Mouse (Mus musculus) gastrocnemius, postnatal 36 days (tissue): ENCODE measurements at regions not wholly inside any gene's neighbourhood (a gene's known extent, or its start where the extent isn't known, plus 50 kb on each side); places are given as distances from the start of the nearest gene placed in this dataset.

ENCODE experiments used
- DNase-seq, 2 experiments: peaks; one replicate each; pipeline ENCODE4 v3.0.0; 2022
- intact Hi-C: fragments of 180-260 bp; cut with DNase I; formaldehyde crosslinking; loops from one replicate; pipeline ENCODE4 v1.15.1; 2025

GRCm38 (mm10) chr8:126835554-126835953 is 110.1 kb downstream of the Tomm20 start:
- DNase-seq = no peak
- intact Hi-C loops = loop anchor here (5.0 to 10.0 kb wide), 2 partner anchors 171 to 238 kb away; no protein-coding TSS in a partner anchor

GRCm38 (mm10) chr8:126833471-126834453 is 111.9 kb downstream of the Tomm20 start:
- DNase-seq = peak in 1 of 2 experiments; percentile 45
- intact Hi-C loops = loop anchor here (10.0 kb wide), 1 partner anchor 169 kb away; no protein-coding TSS in a partner anchor

GRCm38 (mm10) chr8:126833006-126833405 is 112.6 kb downstream of the Tomm20 start:
- DNase-seq = no peak
- intact Hi-C loops = loop anchor here (10.0 kb wide), 1 partner anchor 168 kb away; no protein-coding TSS in a partner anchor

- intact Hi-C loops = loop anchor here (10.0 kb wide), 1 partner anchor 168 kb away; no protein-coding TSS in a partner anchor
- DNase-seq = no peak
Observed at GRCm38 (mm10) chr8:126832163-126832978, 113.3 kb downstream of the Tomm20 start.

- intact Hi-C loops = loop anchor here (10.0 kb wide), 1 partner anchor 167 kb away; no protein-coding TSS in a partner anchor
- DNase-seq = no peak
Observed at GRCm38 (mm10) chr8:126831312-126832162, 114.1 kb downstream of the Tomm20 start.

- intact Hi-C loops = loop anchor here (10.0 kb wide), 1 partner anchor 165 kb away; no protein-coding TSS in a partner anchor
- no peak for DNase-seq
Observed at GRCm38 (mm10) chr8:126830242-126830530, 115.5 kb downstream of the Tomm20 start.

- no peak for DNase-seq
- intact Hi-C loops = loop anchor here (10.0 kb wide), 1 partner anchor 165 kb away; no protein-coding TSS in a partner anchor
Observed at GRCm38 (mm10) chr8:126829376-126830241, 116.0 kb downstream of the Tomm20 start.

- intact Hi-C loops = no loop called here
Observed at GRCm38 (mm10) chr8:126827681-126828383, 117.8 kb downstream of the Tomm20 start.

GRCm38 (mm10) chr8:126826328-126827285 is 119.0 kb downstream of the Tomm20 start:
- peak; percentile 48 to 53 for DNase-seq
- intact Hi-C loops = no loop called here

More at GRCm38 (mm10) chr8:126827681-126828383, 117.8 kb downstream of the Tomm20 start:
- DNase-seq = no peak

GRCm38 (mm10) chr8:126825877-126826276 is 119.8 kb downstream of the Tomm20 start:
- intact Hi-C loops = no loop called here
- no peak for DNase-seq

- peak in 1 of 2 experiments; percentile 46 for DNase-seq
- intact Hi-C loops = no loop called here
Observed at GRCm38 (mm10) chr8:126824575-126825208, 121.0 kb downstream of the Tomm20 start.

- intact Hi-C loops = no loop called here
- no peak for DNase-seq
Observed at GRCm38 (mm10) chr8:126822269-126822668, 123.4 kb downstream of the Tomm20 start.

GRCm38 (mm10) chr8:126821279-126821678 is 124.4 kb downstream of the Tomm20 start:
- intact Hi-C loops = no loop called here
- no peak for DNase-seq

GRCm38 (mm10) chr8:126820502-126820901 is 125.1 kb downstream of the Tomm20 start:
- intact Hi-C loops = no loop called here
- no peak for DNase-seq

GRCm38 (mm10) chr8:126819261-126819660 is 126.4 kb downstream of the Tomm20 start:
- DNase-seq = no peak
- intact Hi-C loops = no loop called here

GRCm38 (mm10) chr8:126816155-126816554 is 129.5 kb downstream of the Tomm20 start:
- DNase-seq = no peak
- intact Hi-C loops = no loop called here

- intact Hi-C loops = no loop called here
- DNase-seq = no peak
Observed at GRCm38 (mm10) chr8:126814427-126814826, 131.2 kb downstream of the Tomm20 start.
